In the genomic region with DNA sequence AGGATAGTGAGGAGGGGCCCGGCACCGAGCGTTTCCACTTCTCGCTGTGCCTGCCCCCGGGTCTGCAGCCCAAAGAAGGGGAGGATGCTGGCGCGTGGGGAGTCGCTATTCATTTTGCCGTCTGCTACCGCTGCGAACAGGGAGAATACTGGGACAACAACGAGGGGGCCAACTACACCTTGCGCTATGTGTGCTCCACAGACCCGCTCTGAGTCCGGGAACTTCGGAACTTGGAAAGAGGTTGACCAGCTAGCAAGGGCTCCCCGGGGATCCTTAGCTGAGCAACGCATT, we compare ENCODE assay signal across 8 mouse cellular contexts. TPM values are rescaled to one million over a fixed set of nuclear protein-coding genes. Genes with fewer than 3 reads are reported as not detected.
DNase-seq lines count a peak whose midpoint lies in the region; ATAC-seq and TF ChIP-seq lines count a peak whose summit lies in the region.

No protein-coding gene starts in this region.

- intact Hi-C loops in gastrocnemius, postnatal 14 days (cut with DNase I; ENCODE audit: low total_unique reads), result no loop called here

- under 1% methylated on average over 18 of the region's 18 CpGs for WGBS in embryonic facial prominence, embryonic 12.5 days
- under 1% methylated on average over 18 of the region's 18 CpGs for WGBS in hindbrain, embryonic 13.5 days
- WGBS in midbrain, embryonic 16.5 days, result under 1% methylated on average over 18 of the region's 18 CpGs
- 2% methylated on average over 18 of the region's 18 CpGs for WGBS in lung, adult 2 months

- H3K4me3 ChIP-seq in embryonic facial prominence, embryonic 12.5 days, result peak overlapping the region; percentile 67
- H3K4me3 ChIP-seq in hindbrain, embryonic 13.5 days, result peak overlapping the region; percentile 65
- peak overlapping the region; percentile 51 for H3K4me3 ChIP-seq in midbrain, embryonic 16.5 days (ENCODE audit: low read depth, low read length)
- no peak overlapping the region for H3K4me3 ChIP-seq in lung, adult 2 months (replicated peaks; ENCODE audit: extremely low read depth, low read depth, low read length)

- H3K4me2 ChIP-seq in embryonic facial prominence, embryonic 12.5 days (replicated peaks), result peak overlapping the region; percentile 96
- H3K4me2 ChIP-seq in hindbrain, embryonic 13.5 days, result peak overlapping the region; percentile 100
- peak overlapping the region; percentile 100 for H3K4me2 ChIP-seq in midbrain, embryonic 16.5 days (ENCODE audit: low read length)

- no peak overlapping the region for H3K27ac ChIP-seq in embryonic facial prominence, embryonic 12.5 days
- no peak overlapping the region for H3K27ac ChIP-seq in hindbrain, embryonic 13.5 days
- no peak overlapping the region for H3K27ac ChIP-seq in midbrain, embryonic 16.5 days (ENCODE audit: low read length)

- peak overlapping the region; percentile 62 for H3K9ac ChIP-seq in embryonic facial prominence, embryonic 12.5 days
- H3K9ac ChIP-seq in hindbrain, embryonic 13.5 days, result peak overlapping the region; percentile 72
- H3K9ac ChIP-seq in midbrain, embryonic 16.5 days (ENCODE audit: low read depth, low read length), result peak overlapping the region; percentile 68

- no peak for TF ChIP-seq POLR2A in lung, adult 2 months (IDR thresholded peaks at IDR 0.05; ENCODE audit: borderline replicate concordance, extremely low read depth, low read depth, low read length)

- H3K27me3 ChIP-seq in embryonic facial prominence, embryonic 12.5 days, result peaks cover 16% of the 10 kb centered on the region
- peaks cover 45% of the 10 kb centered on the region for H3K27me3 ChIP-seq in hindbrain, embryonic 13.5 days
- H3K27me3 ChIP-seq in midbrain, embryonic 16.5 days (ENCODE audit: control insufficient read depth, insufficient read depth, low read depth, low read length), result peaks cover 18% of the 10 kb centered on the region

- H3K9me3 ChIP-seq in embryonic facial prominence, embryonic 12.5 days, result no peaks in the 10 kb centered on the region
- H3K9me3 ChIP-seq in hindbrain, embryonic 13.5 days, result no peaks in the 10 kb centered on the region
- H3K9me3 ChIP-seq in midbrain, embryonic 16.5 days (replicated peaks; ENCODE audit: control insufficient read depth, low read length, poor library complexity, severe bottlenecking), result no peaks in the 10 kb centered on the region

- TF ChIP-seq CTCF in lung, adult 2 months (IDR thresholded peaks at IDR 0.05; ENCODE audit: insufficient read depth, low read length), result no peak

- H3K4me1 ChIP-seq in embryonic facial prominence, embryonic 12.5 days, result peaks cover 10% of the 10 kb centered on the region
- H3K4me1 ChIP-seq in hindbrain, embryonic 13.5 days (replicated peaks), result peaks cover 23% of the 10 kb centered on the region
- H3K4me1 ChIP-seq in midbrain, embryonic 16.5 days (ENCODE audit: control insufficient read depth, insufficient read depth, low read length), result peaks cover 14% of the 10 kb centered on the region; the same call in 1 of the 2 replicates
- peaks cover 13% of the 10 kb centered on the region for H3K4me1 ChIP-seq in lung, adult 2 months (ENCODE audit: control insufficient read depth, insufficient read depth, low read length)

- H3K36me3 ChIP-seq in embryonic facial prominence, embryonic 12.5 days, result no peaks in the 10 kb centered on the region
- no peaks in the 10 kb centered on the region for H3K36me3 ChIP-seq in hindbrain, embryonic 13.5 days
- H3K36me3 ChIP-seq in midbrain, embryonic 16.5 days (ENCODE audit: control insufficient read depth, insufficient read depth, low read length), result no peaks in the 10 kb centered on the region

- peak; percentile 9 to 16 for DNase-seq in kidney, postnatal 4 days
- no peak for DNase-seq in kidney, adult 11 months
- DNase-seq in right cerebral cortex, postnatal 25 days, result no peak
- no peak for DNase-seq in lung, adult 2 months
- DNase-seq in gastrocnemius, postnatal 14 days, result no peak

- ATAC-seq in embryonic facial prominence, embryonic 12.5 days (ENCODE audit: insufficient number of reproducible peaks, insufficient read depth, low FRiP score, low TSS enrichment), result 0 out of 2 replicates have a peak, but pooled peaks have one; percentile 12
- ATAC-seq in hindbrain, embryonic 13.5 days (ENCODE audit: low FRiP score), result peak; percentile 2; the same call in 1 of the 2 replicates
- ATAC-seq in midbrain, embryonic 16.5 days, result no peak

RNA-seq across cellular contexts. Expression of a gene that starts 10.7 kb away (rescaled TPM):
- polyA plus RNA-seq in embryonic facial prominence, embryonic 12.5 days (2016; fragmentation: Nextera tagmentation; extraction: Ambion mirVana), result 0.89 and 0.93 TPM in 2 replicates
- 0.36 and 0.40 TPM in 2 replicates for polyA plus RNA-seq in hindbrain, embryonic 13.5 days (2015; fragmentation: Nextera tagmentation; extraction: Ambion mirVana)
- polyA plus RNA-seq in midbrain, embryonic 16.5 days (2015; fragmentation: Nextera tagmentation; extraction: Ambion mirVana), result 0.48 and 0.95 TPM in 2 replicates
- 0.10 TPM in 1 of 2 replicates, not detected in the other for polyA plus RNA-seq in lung, adult 2 months (2012; rRNA removed)
- not detected for total RNA-seq in gastrocnemius, postnatal 14 days (2021)

Comparison
In these comparisons a context has a peak if more than half of its experiments do, and no peak if none do; other contexts are left out.
1. DNase-seq: peak in kidney, postnatal 4 days (2 of 2); none in kidney, adult 11 months (single experiment), right cerebral cortex, postnatal 25 days (single experiment), lung, adult 2 months (single experiment) and gastrocnemius, postnatal 14 days (single experiment).
2. Peak in every context shown above with its lines, with median percentiles within 50 percentile points of each other: H3K4me2 ChIP-seq and H3K9ac ChIP-seq.